Mouse (Mus musculus) cerebellum, postnatal 4 days (tissue): ENCODE measurements at regions not wholly inside any gene's neighbourhood (a gene's known extent, or its start where the extent isn't known, plus 50 kb on each side); places are given as distances from the start of the nearest gene placed in this dataset.

Experiments used
- DNase-seq, 2 experiments: peaks; one replicate each; pipeline ENCODE4 v3.0.0; 2022; ENCODE audit warnings: low spot score in 2 of 2, mixed read lengths in 1 of 2

GRCm38 (mm10) chr3:119653007-119653565, 131.2 kb downstream of the Ptbp2 start:
- no peak for DNase-seq

- DNase-seq, result no peak
These were observed 145.6 kb downstream of the Ptbp2 start for GRCm38 (mm10) chr3:119638633-119639032.

GRCm38 (mm10) chr3:119635641-119636040, 148.6 kb downstream of the Ptbp2 start:
- DNase-seq, result no peak

- DNase-seq, result no peak
These were observed 150.8 kb downstream of the Ptbp2 start for GRCm38 (mm10) chr3:119633516-119633915.

GRCm38 (mm10) chr3:119606116-119606515, 178.2 kb downstream of the Ptbp2 start:
- DNase-seq, result no peak

GRCm38 (mm10) chr3:119588872-119589416, 195.3 kb downstream of the Ptbp2 start:
- DNase-seq, result no peak

- no peak for DNase-seq
These were observed 196.3 kb downstream of the Ptbp2 start for GRCm38 (mm10) chr3:119587971-119588370.

- DNase-seq, result no peak
These were observed 208.8 kb downstream of the Ptbp2 start for GRCm38 (mm10) chr3:119575516-119575915.

GRCm38 (mm10) chr3:119537884-119538283, 246.4 kb downstream of the Ptbp2 start:
- DNase-seq, result peak in 1 of 2 experiments; percentile 13

GRCm38 (mm10) chr3:119524510-119525123, 259.6 kb downstream of the Ptbp2 start:
- no peak for DNase-seq

- DNase-seq, result no peak
These were observed 271.7 kb downstream of the Ptbp2 start for GRCm38 (mm10) chr3:119512596-119512995.

GRCm38 (mm10) chr3:119509132-119509531, 275.1 kb downstream of the Ptbp2 start:
- DNase-seq, result no peak

- DNase-seq, result no peak
These were observed 280.7 kb downstream of the Ptbp2 start for GRCm38 (mm10) chr3:119503471-119503972.

- peak; percentile 51 to 81 for DNase-seq
These were observed 285.6 kb downstream of the Ptbp2 start for GRCm38 (mm10) chr3:119498711-119499110.

GRCm38 (mm10) chr3:119497880-119498279, 286.4 kb downstream of the Ptbp2 start:
- no peak for DNase-seq

GRCm38 (mm10) chr3:119494580-119494979, 289.7 kb downstream of the Ptbp2 start:
- DNase-seq, result no peak

- DNase-seq, result no peak
These were observed 291.6 kb downstream of the Ptbp2 start for GRCm38 (mm10) chr3:119492627-119493026.

GRCm38 (mm10) chr3:119489336-119489735, 294.9 kb downstream of the Ptbp2 start:
- DNase-seq, result no peak
